Mouse (Mus musculus) heart, adult 18-20 months (tissue): ENCODE data around the gene Gm17267. TPM values are rescaled to one million over a fixed set of nuclear protein-coding genes. Genes with fewer than 3 reads are reported as not detected.
"Not testable (repeated sequence)": the region's sequence is repeated elsewhere in the genome, so short reads cannot be mapped to it uniquely, and the experiment has no call there.

ENCODE experiments used
- DNase-seq, 2 experiments: peaks; one replicate each; pipeline ENCODE4 v3.0.0; 2021 to 2022; ENCODE audit warnings: mixed read lengths in 1 of 2
- long read RNA-seq, 2 experiments: library from polyadenylated mRNA; stranded (forward); transcript quantifications; one replicate each; pipeline ENCODE4 v2.0.0; 2021
- total RNA-seq, 2 experiments: library from RNA; stranded (reverse); gene quantifications; 2 replicates each; pipeline ENCODE4 v1.2.3; 2021

The Gm17267 gene
- not detected for total RNA-seq
- long read RNA-seq, experiment 1: 0 reads
- long read RNA-seq, experiment 2: 0 reads

GRCm38 (mm10) chrX:126017257-126017656 is at the start of gene Gm17267:
Gene Gm17267, plus strand, starts transcription at chrX:126017557.
- not testable (repeated sequence) for DNase-seq
